Mouse (Mus musculus) heart, adult 8-10 months (tissue): ENCODE results near the gene Hdac1. TPM values are rescaled to one million over a fixed set of nuclear protein-coding genes. Genes with fewer than 3 reads are reported as not detected.

Experiments used
- DNase-seq: peaks from one replicate; pipeline ENCODE4 v3.0.0; 2022; ENCODE audit warnings: low spot score
- total RNA-seq, 4 experiments: library from RNA; stranded (reverse); gene quantifications; 2 replicates each; pipeline ENCODE4 v1.2.4; 2022

Hdac1 gene
- total RNA-seq, 4 experiments from 2014 or later = 11.4 to 15.0 (median 12.8) TPM

GRCm38 (mm10) chr4:129511413-129512096 lies 31.0 kb downstream of the Hdac1 start:
- DNase-seq = no peak

- no peak for DNase-seq
Measured at GRCm38 (mm10) chr4:129510723-129511412, 31.6 kb downstream of the Hdac1 start.

GRCm38 (mm10) chr4:129509650-129510049 lies 32.9 kb downstream of the Hdac1 start:
- DNase-seq = no peak

- DNase-seq = no peak
Measured at GRCm38 (mm10) chr4:129508834-129509600, 33.5 kb downstream of the Hdac1 start.

GRCm38 (mm10) chr4:129508237-129508515 lies 34.3 kb downstream of the Hdac1 start:
- DNase-seq = no peak

GRCm38 (mm10) chr4:129507434-129508236 lies 34.9 kb downstream of the Hdac1 start:
- DNase-seq = no peak

GRCm38 (mm10) chr4:129505511-129505910 lies 37.0 kb downstream of the Hdac1 start:
- DNase-seq = no peak

- DNase-seq = no peak
Measured at GRCm38 (mm10) chr4:129502901-129503444, 39.5 kb downstream of the Hdac1 start.

- no peak for DNase-seq
Measured at GRCm38 (mm10) chr4:129502327-129502888, 40.1 kb downstream of the Hdac1 start.

GRCm38 (mm10) chr4:129500607-129501566 lies 41.6 kb downstream of the Hdac1 start:
- peak; percentile 87 for DNase-seq

- no peak for DNase-seq
Measured at GRCm38 (mm10) chr4:129500017-129500416, 42.5 kb downstream of the Hdac1 start.

GRCm38 (mm10) chr4:129498941-129499340 lies 43.6 kb downstream of the Hdac1 start:
- DNase-seq = no peak

- peak; percentile 55 for DNase-seq
Measured at GRCm38 (mm10) chr4:129496631-129497030, 45.9 kb downstream of the Hdac1 start.

- no peak for DNase-seq
Measured at GRCm38 (mm10) chr4:129495672-129496562, 46.6 kb downstream of the Hdac1 start.

GRCm38 (mm10) chr4:129494681-129495080 lies 47.8 kb downstream of the Hdac1 start:
- no peak for DNase-seq

GRCm38 (mm10) chr4:129490972-129491880 lies 51.3 kb downstream of the Hdac1 start, which contains the start of the genes Tssk3 and Fam229a:
Gene Tssk3, minus strand, starts transcription at chr4:129491022.
Gene Fam229a, plus strand, starts transcription at chr4:129491190.
- no peak for DNase-seq

GRCm38 (mm10) chr4:129481090-129481489 lies 61.4 kb downstream of the Hdac1 start:
- no peak for DNase-seq

- no peak for DNase-seq
Measured at GRCm38 (mm10) chr4:129479863-129480262, 62.6 kb downstream of the Hdac1 start.
